Mouse (Mus musculus): ENCODE measurements at regions not wholly inside any gene's neighbourhood (a gene's known extent, or its start where the extent isn't known, plus 50 kb on each side); places are given as distances from the start of the nearest gene placed in this dataset.
A peak's percentile ranks its signal among the peaks of the same experiment; 100 is the strongest.

DNA sequence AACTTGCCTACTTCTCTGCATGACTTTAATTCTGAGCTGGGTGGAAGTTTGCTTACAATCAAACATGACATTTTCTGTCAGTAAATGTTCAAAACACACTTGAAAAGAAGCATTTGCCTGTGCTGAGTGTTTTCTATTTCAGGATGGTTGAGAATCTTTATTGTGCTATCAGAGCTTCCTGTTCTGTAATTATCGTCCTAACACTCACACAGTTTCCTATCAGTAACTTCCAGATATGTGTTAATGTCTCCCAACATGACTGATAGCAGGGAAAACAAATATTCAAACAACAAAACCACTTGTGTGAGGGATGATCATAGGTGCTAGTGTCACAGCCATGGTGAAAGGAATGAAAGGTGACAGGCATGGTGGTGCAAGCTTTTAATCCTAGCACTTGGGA is 1422.1 kb downstream of the Hace1 start:
- Histone ChIP-seq H3K4me1 (replicated peaks; ENCODE audit: control insufficient read depth, insufficient read depth, low read length) (no peaks in the 10 kb centered on the region), H3K9me3 (ENCODE audit: control insufficient read depth, low read length) (no peaks in the 10 kb centered on the region), H3K4me3 (replicated peaks; ENCODE audit: low read length) (no peak overlapping the region), H3K9ac (no peak overlapping the region), H3K4me2 (replicated peaks) (no peak overlapping the region), H3K27ac (no peak overlapping the region), H3K27me3 (ENCODE audit: control insufficient read depth, insufficient read depth, low read length) (no peaks in the 10 kb centered on the region), H3K36me3 (replicated peaks; ENCODE audit: control insufficient read depth, insufficient read depth) (no peaks in the 10 kb centered on the region)
- no peak for ATAC-seq (ENCODE audit: low FRiP score)
- WGBS, result 88% methylated on average over 1 of the region's 1 CpGs
- no peak for DNase-seq (ENCODE audit: low spot score)

DNA sequence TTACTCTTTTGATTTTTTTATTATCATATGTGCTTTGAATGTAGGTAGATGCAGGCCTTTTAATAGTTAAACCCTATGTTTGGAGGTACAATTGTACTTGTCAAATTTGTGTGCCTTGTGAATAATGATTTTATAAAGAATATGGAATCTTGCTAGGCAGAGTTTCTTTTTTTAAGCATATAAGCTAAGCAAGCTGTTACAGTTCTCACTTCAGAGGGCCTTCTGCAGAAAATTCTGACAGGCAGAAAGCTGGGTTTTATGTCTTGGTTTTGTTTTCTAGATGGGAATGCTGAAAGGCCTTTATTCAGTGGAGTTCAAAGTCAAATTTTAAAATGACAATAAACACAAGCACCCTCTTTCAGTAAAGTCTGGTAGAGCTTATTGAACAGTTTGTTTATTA is 1451.1 kb downstream of the Hace1 start:
- H3K9me3 ChIP-seq (ENCODE audit: control insufficient read depth, low read length), result no peaks in the 10 kb centered on the region
- DNase-seq (ENCODE audit: low spot score) (no peak), ATAC-seq (ENCODE audit: low FRiP score) (no peak)
- H3K4me1 ChIP-seq (replicated peaks; ENCODE audit: control insufficient read depth, insufficient read depth, low read length), result no peaks in the 10 kb centered on the region
- H3K4me3 ChIP-seq (replicated peaks; ENCODE audit: low read length), result no peak overlapping the region
- no peak overlapping the region for H3K27ac ChIP-seq
- no peaks in the 10 kb centered on the region for H3K27me3 ChIP-seq (ENCODE audit: control insufficient read depth, insufficient read depth, low read length)
- no peak overlapping the region for H3K9ac ChIP-seq
- no peaks in the 10 kb centered on the region for H3K36me3 ChIP-seq (replicated peaks; ENCODE audit: control insufficient read depth, insufficient read depth)
- no peak overlapping the region for H3K4me2 ChIP-seq (replicated peaks)

DNA sequence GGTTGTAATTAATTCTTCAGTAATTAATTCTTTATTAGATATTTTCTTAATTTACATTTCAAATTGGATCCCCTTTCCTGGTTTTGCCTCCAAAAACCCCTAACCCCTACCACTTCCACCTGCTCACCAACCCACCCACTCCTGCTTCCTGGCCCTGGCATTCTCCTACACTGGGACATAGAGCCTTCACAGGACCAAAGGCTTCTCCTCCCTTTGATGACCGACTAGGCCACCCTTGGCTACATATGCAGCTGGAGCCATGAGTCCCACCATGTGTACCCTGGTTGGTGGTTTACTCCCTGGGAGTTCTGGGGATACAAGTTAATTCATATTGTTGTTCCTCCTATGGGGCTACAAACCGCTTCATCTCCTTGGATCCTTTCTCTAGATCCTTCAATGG is 1477.0 kb downstream of the Hace1 start:
- Histone ChIP-seq H3K9me3 (ENCODE audit: control insufficient read depth, low read length) (no peaks in the 10 kb centered on the region), H3K27ac (no peak overlapping the region), H3K4me2 (replicated peaks) (no peak overlapping the region), H3K4me3 (replicated peaks; ENCODE audit: low read length) (no peak overlapping the region), H3K9ac (no peak overlapping the region), H3K4me1 (replicated peaks; ENCODE audit: control insufficient read depth, insufficient read depth, low read length) (no peaks in the 10 kb centered on the region), H3K36me3 (replicated peaks; ENCODE audit: control insufficient read depth, insufficient read depth) (no peaks in the 10 kb centered on the region), H3K27me3 (ENCODE audit: control insufficient read depth, insufficient read depth, low read length) (no peaks in the 10 kb centered on the region)
- WGBS, result 85% methylated on average over 2 of the region's 2 CpGs
- DNase-seq (ENCODE audit: low spot score) (no peak), ATAC-seq (ENCODE audit: low FRiP score) (no peak)

DNA sequence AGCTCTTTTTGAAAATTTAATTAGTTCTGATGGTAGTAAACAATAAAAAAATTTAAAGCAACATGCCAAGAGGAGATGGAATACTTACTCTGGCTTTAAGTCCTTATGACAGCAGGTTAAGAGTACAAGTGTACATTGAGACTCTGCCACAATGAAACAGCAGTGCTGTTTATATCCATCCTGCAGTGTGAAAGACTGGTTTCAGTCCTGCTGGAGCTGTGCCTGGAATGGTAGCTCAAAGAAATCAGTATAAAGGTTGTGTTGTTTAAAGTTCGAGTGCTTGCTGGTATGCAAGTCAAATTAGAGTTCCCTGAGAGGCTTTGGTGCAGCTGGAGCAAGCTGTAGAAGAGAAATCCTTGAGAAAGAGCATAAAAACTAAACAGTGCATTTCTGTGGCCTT is 1524.9 kb downstream of the Hace1 start:
- WGBS, result 52% methylated on average over 1 of the region's 1 CpGs
- no peaks in the 10 kb centered on the region for H3K27me3 ChIP-seq (ENCODE audit: control insufficient read depth, insufficient read depth, low read length)
- H3K9ac ChIP-seq, result no peak overlapping the region
- no peak overlapping the region for H3K4me3 ChIP-seq (replicated peaks; ENCODE audit: low read length)
- H3K9me3 ChIP-seq (ENCODE audit: control insufficient read depth, low read length), result no peaks in the 10 kb centered on the region
- H3K4me2 ChIP-seq (replicated peaks), result no peak overlapping the region
- no peaks in the 10 kb centered on the region for H3K4me1 ChIP-seq (replicated peaks; ENCODE audit: control insufficient read depth, insufficient read depth, low read length)
- peak; percentile 74; the same call in 1 of the 2 replicates for ATAC-seq (ENCODE audit: low FRiP score)
- H3K36me3 ChIP-seq (replicated peaks; ENCODE audit: control insufficient read depth, insufficient read depth), result no peaks in the 10 kb centered on the region
- H3K27ac ChIP-seq, result no peak overlapping the region
- no peak for DNase-seq (ENCODE audit: low spot score)

All from hindbrain, embryonic 14.5 days (tissue).